Mouse (Mus musculus) lung, embryonic 14.5 days (tissue): Measurements from ENCODE around the gene St3gal3. TPM values are rescaled to one million over a fixed set of nuclear protein-coding genes. Genes with fewer than 3 reads are reported as not detected.
A peak's percentile ranks its signal among the peaks of the same experiment; 100 is the strongest.

Experiments
- ATAC-seq: fragments of 200-750 bp; cut with Nextera tagmentation; 2 replicates; pipeline ENCODE4 v1.8.0; 2017; ENCODE audit warnings: mild to moderate bottlenecking, moderate TSS enrichment, moderate library complexity; ENCODE audit not compliant: insufficient read depth
- DNase-seq: peaks from one replicate; pipeline ENCODE4 v3.0.0-alpha.2; 2015
- H3K27ac ChIP-seq: fragments of 300-500 bp; sonication (generic); 2 replicates; pipeline ENCODE4 v1.5.1; 2014; ENCODE audit warnings: low read depth, mild to moderate bottlenecking, moderate library complexity
- H3K27me3 ChIP-seq: fragments of 300-500 bp; sonication (generic); 2 replicates; pipeline ENCODE4 v1.6.1; 2014; ENCODE audit warnings: low read length, control low read depth; ENCODE audit not compliant: insufficient read depth
- H3K36me3 ChIP-seq: fragments of 300-500 bp; sonication (generic); 2 replicates; pipeline ENCODE4 v1.6.1; 2014; ENCODE audit warnings: control low read depth; ENCODE audit not compliant: insufficient read depth
- H3K4me1 ChIP-seq: fragments of 300-500 bp; sonication (generic); 2 replicates; pipeline ENCODE4 v1.6.1; 2014; ENCODE audit warnings: antibody characterized with exemption, control low read depth; ENCODE audit not compliant: insufficient read depth
- H3K4me2 ChIP-seq: fragments of 300-500 bp; sonication (generic); 2 replicates; pipeline ENCODE4 v1.6.1; 2014; ENCODE audit warnings: mild to moderate bottlenecking
- H3K4me3 ChIP-seq: fragments of 300-500 bp; sonication (generic); 2 replicates; pipeline ENCODE4 v1.5.1; 2014; ENCODE audit warnings: low read depth, low read length
- H3K9ac ChIP-seq: fragments of 300-500 bp; sonication (generic); 2 replicates; pipeline ENCODE4 v1.6.1; 2014
- H3K9me3 ChIP-seq: fragments of 300-500 bp; sonication (generic); 2 replicates; pipeline ENCODE4 v1.6.1; 2016; ENCODE audit warnings: low read depth, low read length, control low read depth
- CTCF ChIP-seq: IDR thresholded peaks from 2 replicates; pipeline ENCODE4 v1.5.1; 2016; ENCODE audit warnings: antibody characterized with exemption, low read depth
- WGBS: fragments of 180-500 bp; shearing (Covaris S2); extraction: QIAGEN DNeasy Blood & Tissue Kit; methylation state at CpG from one replicate; pipeline ENCODE4 v1.1.7; 2014; 5-methylcytosine and 5-hydroxymethylcytosine counted together
- polyA plus RNA-seq: library from polyadenylated mRNA; unstranded; fragments of >200 nt; fragmentation: Nextera tagmentation; extraction: Ambion mirVana; gene quantifications from 2 replicates; pipeline ENCODE4 v1.2.1, GENCODE M21; 2014

The St3gal3 gene
- polyA plus RNA-seq, 1 experiment from 2014 or later = 6.3 TPM

- ATAC-seq (no peak), DNase-seq (no peak)
- no peaks in the 10 kb centered on the region for H3K9me3 ChIP-seq
- no peak overlapping the region for H3K4me3 ChIP-seq
- H3K9ac ChIP-seq = no peak overlapping the region
- no peak overlapping the region for H3K4me2 ChIP-seq
- no peak for TF ChIP-seq CTCF
- H3K36me3 ChIP-seq = no peaks in the 10 kb centered on the region
- H3K4me1 ChIP-seq = peaks cover 2% of the 10 kb centered on the region; the same call in 1 of the 2 replicates
- WGBS = 87% methylated on average over 2 of the region's 2 CpGs
- peaks cover 9% of the 10 kb centered on the region for H3K27me3 ChIP-seq
- no peak overlapping the region for H3K27ac ChIP-seq
These were observed 213.4 kb downstream of the St3gal3 start for GRCm38 (mm10) chr4:117921358-117921757.

GRCm38 (mm10) chr4:117918762-117919161 lies 216.0 kb downstream of the St3gal3 start:
- Histone ChIP-seq H3K36me3 (no peaks in the 10 kb centered on the region), H3K9ac (no peak overlapping the region), H3K4me1 (peaks cover 9% of the 10 kb centered on the region; the same call in 1 of the 2 replicates), H3K4me3 (no peak overlapping the region), H3K27me3 (no peaks in the 10 kb centered on the region), H3K9me3 (no peaks in the 10 kb centered on the region), H3K4me2 (no peak overlapping the region), H3K27ac (no peak overlapping the region; the same call in 1 of the 2 replicates)
- DNase-seq = no peak
- ATAC-seq = no peak
- WGBS = 81% methylated on average over 5 of the region's 5 CpGs
- TF ChIP-seq CTCF = no peak

GRCm38 (mm10) chr4:117918261-117918660 lies 216.5 kb downstream of the St3gal3 start:
- no peaks in the 10 kb centered on the region for H3K9me3 ChIP-seq
- H3K27me3 ChIP-seq = no peaks in the 10 kb centered on the region
- H3K4me3 ChIP-seq = no peak overlapping the region
- 49% methylated on average over 3 of the region's 3 CpGs for WGBS
- ATAC-seq = no peak
- no peak overlapping the region for H3K4me2 ChIP-seq
- H3K36me3 ChIP-seq = no peaks in the 10 kb centered on the region
- H3K4me1 ChIP-seq = peaks cover 14% of the 10 kb centered on the region
- peak; percentile 75 for DNase-seq
- H3K9ac ChIP-seq = no peak overlapping the region
- no peak for TF ChIP-seq CTCF
- H3K27ac ChIP-seq = peak overlapping the region; percentile 14; the same call in 1 of the 2 replicates

- 86% methylated on average over 4 of the region's 4 CpGs for WGBS
- no peak for DNase-seq
- ATAC-seq = no peak
- Histone ChIP-seq H3K4me1 (peaks cover 18% of the 10 kb centered on the region), H3K36me3 (no peaks in the 10 kb centered on the region), H3K4me2 (no peak overlapping the region), H3K27me3 (no peaks in the 10 kb centered on the region), H3K9ac (no peak overlapping the region), H3K4me3 (no peak overlapping the region), H3K9me3 (no peaks in the 10 kb centered on the region), H3K27ac (peak overlapping the region; percentile 9; the same call in 1 of the 2 replicates)
- TF ChIP-seq CTCF = no peak
These were observed 216.9 kb downstream of the St3gal3 start for GRCm38 (mm10) chr4:117917847-117918246.

DNA sequence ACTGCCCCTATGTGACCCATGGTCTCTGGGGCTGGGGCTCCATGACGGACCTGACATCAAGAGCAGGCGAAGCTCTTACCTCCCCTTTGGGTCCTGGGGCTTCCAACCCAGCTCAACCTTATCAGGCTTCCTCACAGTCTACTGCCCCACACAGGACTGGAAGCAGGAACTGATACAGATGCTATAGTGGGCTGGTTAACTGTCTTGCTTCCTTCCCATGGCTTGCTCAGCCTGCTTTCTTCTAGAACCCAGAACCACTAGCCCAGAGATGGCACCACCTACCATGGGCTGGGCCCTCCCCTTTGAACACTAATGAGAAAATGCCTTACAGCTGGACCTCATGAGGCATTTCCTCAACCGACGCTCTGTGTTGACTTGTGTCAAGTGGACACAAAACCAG lies 217.3 kb downstream of the St3gal3 start:
- H3K4me1 ChIP-seq = peaks cover 19% of the 10 kb centered on the region
- H3K4me2 ChIP-seq = no peak overlapping the region
- DNase-seq (no peak), ATAC-seq (no peak)
- no peaks in the 10 kb centered on the region; the same call in 1 of the 2 replicates for H3K36me3 ChIP-seq
- WGBS = 86% methylated on average over 4 of the region's 4 CpGs
- no peaks in the 10 kb centered on the region for H3K27me3 ChIP-seq
- TF ChIP-seq CTCF = no peak
- no peak overlapping the region for H3K9ac ChIP-seq
- no peaks in the 10 kb centered on the region for H3K9me3 ChIP-seq
- H3K4me3 ChIP-seq = no peak overlapping the region
- H3K27ac ChIP-seq = no peak overlapping the region

GRCm38 (mm10) chr4:117916386-117916785 lies 218.3 kb downstream of the St3gal3 start:
- DNase-seq = no peak
- Histone ChIP-seq H3K9me3 (no peaks in the 10 kb centered on the region), H3K36me3 (peaks cover 10% of the 10 kb centered on the region), H3K4me1 (peaks cover 19% of the 10 kb centered on the region), H3K9ac (no peak overlapping the region), H3K4me2 (peak overlapping the region; percentile 99), H3K4me3 (peak overlapping the region; percentile 81; the same call in 1 of the 2 replicates), H3K27me3 (no peaks in the 10 kb centered on the region), H3K27ac (no peak overlapping the region)
- ATAC-seq = no peak
- no peak for TF ChIP-seq CTCF
- WGBS = 63% methylated on average over 5 of the region's 5 CpGs

- WGBS = 3% methylated on average over 19 of the region's 19 CpGs
These were observed 219.1 kb downstream of the St3gal3 start for GRCm38 (mm10) chr4:117915489-117916105.

More at GRCm38 (mm10) chr4:117915489-117916105, 219.1 kb downstream of the St3gal3 start:
- peak overlapping the region; percentile 81 for H3K4me3 ChIP-seq
- no peak for TF ChIP-seq CTCF
- no peaks in the 10 kb centered on the region for H3K9me3 ChIP-seq
- H3K4me1 ChIP-seq = peaks cover 19% of the 10 kb centered on the region
- peak overlapping the region; percentile 75 for H3K9ac ChIP-seq
- DNase-seq = no peak
- H3K4me2 ChIP-seq = peak overlapping the region; percentile 99
- ATAC-seq = no peak
- peak overlapping the region; percentile 89; the same call in 1 of the 2 replicates for H3K27ac ChIP-seq
- H3K36me3 ChIP-seq = peaks cover 17% of the 10 kb centered on the region
- H3K27me3 ChIP-seq = no peaks in the 10 kb centered on the region
